Mouse (Mus musculus) cerebellum, adult 2 months (tissue): ENCODE data around the gene Rab5b. TPM values are rescaled to one million over a fixed set of nuclear protein-coding genes. Genes with fewer than 3 reads are reported as not detected.
"Not testable (repeated sequence)": the region's sequence is repeated elsewhere in the genome, so short reads cannot be mapped to it uniquely, and the experiment has no call there.

Experiments
- DNase-seq, 2 experiments: peaks; one replicate each; pipeline ENCODE4 v3.0.0; 2021
- H3K27ac ChIP-seq: fragments of 200-500 bp; 2 replicates; pipeline ENCODE4 v1.5.1; 2012; ENCODE audit warnings: low read length, control low read depth, inconsistent platforms; ENCODE audit not compliant: insufficient read depth
- H3K27me3 ChIP-seq: fragments of 200-500 bp; 2 replicates; pipeline ENCODE4 v1.6.1; 2012; ENCODE audit warnings: inconsistent platforms, mild to moderate bottlenecking, low read length, moderate library complexity; ENCODE audit not compliant: control insufficient read depth, insufficient read depth
- H3K4me1 ChIP-seq: fragments of 200-500 bp; 2 replicates; pipeline ENCODE4 v1.6.1; 2011; ENCODE audit warnings: low read length; ENCODE audit not compliant: control insufficient read depth, insufficient read depth
- H3K4me3 ChIP-seq: fragments of 200-500 bp; replicated peaks from 2 replicates; pipeline ENCODE3; 2011; ENCODE audit warnings: mild to moderate bottlenecking, low read depth, low read length, control low read depth; ENCODE audit not compliant: insufficient read depth
- CTCF ChIP-seq: fragments of 200-500 bp; IDR thresholded peaks from 2 replicates; pipeline ENCODE4 v1.5.1; 2011; ENCODE audit warnings: low read depth, mild to moderate bottlenecking, control low read depth, low read length, moderate library complexity, borderline replicate concordance; ENCODE audit not compliant: insufficient read depth
- POLR2A ChIP-seq: fragments of 200-500 bp; IDR thresholded peaks from 2 replicates; pipeline ENCODE4 v1.6.1; 2011; ENCODE audit warnings: low read length, control low read depth, borderline replicate concordance; ENCODE audit not compliant: insufficient read depth
- WGBS: fragments of 180-500 bp; shearing (Covaris S2); methylation state at CpG from one replicate; pipeline ENCODE4 v1.1.7; 2018; 5-methylcytosine and 5-hydroxymethylcytosine counted together
- polyA plus RNA-seq: library from polyadenylated mRNA; depleted of rRNA; stranded (reverse); fragments of >200 nt; gene quantifications from 2 replicates; pipeline ENCODE4 v1.2.3, GENCODE M21; 2012; rRNA removed

The Rab5b gene
- polyA plus RNA-seq, 1 experiment = 133 TPM

DNA sequence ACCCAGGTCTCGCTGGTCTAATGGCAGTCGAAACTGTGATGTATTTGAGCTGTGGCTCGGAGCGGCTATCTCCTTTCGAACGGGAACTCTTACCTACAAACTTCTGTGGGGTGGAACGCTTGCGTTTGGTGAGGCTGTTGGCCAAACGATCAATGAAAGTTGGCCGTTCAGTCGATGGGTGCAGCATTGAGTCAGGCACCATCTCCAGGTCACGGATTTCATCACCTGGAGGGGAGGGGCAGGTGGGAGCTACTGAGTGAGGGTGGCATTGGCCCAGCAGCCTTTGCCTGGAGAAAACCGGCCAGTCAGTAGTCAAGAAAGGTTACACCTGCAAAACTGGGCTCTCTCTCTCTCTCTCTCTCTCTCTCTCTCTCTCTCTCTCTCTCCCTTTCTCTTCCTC, 60.4 kb downstream of the Rab5b start:
- Histone ChIP-seq H3K4me1 (no peaks in the 10 kb centered on the region), H3K27me3 (no peaks in the 10 kb centered on the region), H3K27ac (no peak overlapping the region), H3K4me3 (no peak overlapping the region)
- WGBS = 95% methylated on average over 13 of the region's 13 CpGs
- no peak for DNase-seq
- no peak for TF ChIP-seq POLR2A
- TF ChIP-seq CTCF = no peak

DNA sequence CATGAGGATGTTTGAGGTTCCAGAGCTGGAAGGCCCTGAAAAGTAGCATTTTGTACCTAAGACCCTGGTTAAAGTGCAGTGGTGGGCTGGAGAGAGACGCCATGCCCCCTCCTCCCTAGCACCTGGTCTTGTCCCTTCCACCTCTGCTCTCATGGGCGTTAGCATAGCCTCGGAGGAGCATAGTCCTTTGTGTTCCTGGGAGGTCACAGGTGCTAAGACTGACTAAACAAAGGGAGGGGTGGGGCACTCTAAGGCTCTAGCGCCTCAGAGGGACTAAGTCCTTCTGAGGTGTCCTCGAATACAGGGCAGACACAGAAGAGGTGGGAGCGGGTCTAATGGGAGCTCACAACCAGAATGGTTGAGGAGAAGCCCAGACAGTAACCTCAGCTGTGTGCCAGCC, 64.5 kb downstream of the Rab5b start:
- DNase-seq = no peak
- no peak for TF ChIP-seq POLR2A
- TF ChIP-seq CTCF = no peak
- Histone ChIP-seq H3K27me3 (no peaks in the 10 kb centered on the region), H3K4me1 (no peaks in the 10 kb centered on the region), H3K4me3 (no peak overlapping the region), H3K27ac (no peak overlapping the region)
- 37% methylated on average over 6 of the region's 6 CpGs for WGBS

DNA sequence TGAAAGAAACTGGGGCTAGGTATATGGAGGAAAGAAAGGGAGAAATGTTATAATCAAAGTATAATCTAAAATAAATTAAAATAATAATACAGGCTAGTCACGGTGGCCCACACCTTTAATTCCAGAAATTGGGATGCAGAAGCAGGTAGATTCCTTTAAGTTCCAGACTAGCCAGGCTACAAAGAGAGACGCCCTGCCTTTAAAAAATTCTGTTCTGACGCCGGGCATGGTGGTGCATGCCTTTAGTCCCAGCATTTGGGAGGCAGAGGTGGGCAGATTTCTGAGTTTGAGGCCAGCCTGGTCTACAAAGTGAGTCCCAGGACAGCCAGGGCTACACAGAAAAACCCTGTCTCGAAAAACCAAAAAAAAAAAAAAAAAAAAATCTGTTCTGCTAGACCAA, 65.8 kb downstream of the Rab5b start:
- 81% methylated on average over 5 of the region's 5 CpGs for WGBS
- H3K4me3 ChIP-seq, DNase-seq, H3K27me3 ChIP-seq, H3K27ac ChIP-seq, H3K4me1 ChIP-seq: not testable (repeated sequence)

DNA sequence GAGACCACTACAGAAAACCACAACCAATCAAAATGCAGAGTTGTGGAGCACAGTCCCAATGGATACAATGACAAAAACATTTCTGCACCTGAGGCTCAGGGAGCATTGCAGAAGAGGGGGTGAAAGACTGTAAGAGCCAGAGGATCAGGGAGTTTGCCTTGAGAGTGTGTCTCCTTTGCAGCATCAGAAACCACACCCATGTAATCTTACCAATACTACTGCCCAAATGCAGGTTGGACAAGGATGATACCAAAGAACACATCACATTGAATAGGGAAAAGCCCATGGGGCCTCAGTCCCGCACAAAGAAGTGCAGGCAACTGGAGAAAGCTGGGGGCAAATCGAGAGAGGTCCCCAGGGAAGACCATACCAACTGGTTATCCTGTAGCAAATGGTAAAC, 66.3 kb downstream of the Rab5b start:
- H3K4me3 ChIP-seq = no peak overlapping the region
- H3K4me1 ChIP-seq = peaks cover 5% of the 10 kb centered on the region
- DNase-seq = no peak
- WGBS = 66% methylated on average over 2 of the region's 2 CpGs
- TF ChIP-seq POLR2A (no peak), CTCF (no peak)
- H3K27me3 ChIP-seq = no peaks in the 10 kb centered on the region
- no peak overlapping the region for H3K27ac ChIP-seq

DNA sequence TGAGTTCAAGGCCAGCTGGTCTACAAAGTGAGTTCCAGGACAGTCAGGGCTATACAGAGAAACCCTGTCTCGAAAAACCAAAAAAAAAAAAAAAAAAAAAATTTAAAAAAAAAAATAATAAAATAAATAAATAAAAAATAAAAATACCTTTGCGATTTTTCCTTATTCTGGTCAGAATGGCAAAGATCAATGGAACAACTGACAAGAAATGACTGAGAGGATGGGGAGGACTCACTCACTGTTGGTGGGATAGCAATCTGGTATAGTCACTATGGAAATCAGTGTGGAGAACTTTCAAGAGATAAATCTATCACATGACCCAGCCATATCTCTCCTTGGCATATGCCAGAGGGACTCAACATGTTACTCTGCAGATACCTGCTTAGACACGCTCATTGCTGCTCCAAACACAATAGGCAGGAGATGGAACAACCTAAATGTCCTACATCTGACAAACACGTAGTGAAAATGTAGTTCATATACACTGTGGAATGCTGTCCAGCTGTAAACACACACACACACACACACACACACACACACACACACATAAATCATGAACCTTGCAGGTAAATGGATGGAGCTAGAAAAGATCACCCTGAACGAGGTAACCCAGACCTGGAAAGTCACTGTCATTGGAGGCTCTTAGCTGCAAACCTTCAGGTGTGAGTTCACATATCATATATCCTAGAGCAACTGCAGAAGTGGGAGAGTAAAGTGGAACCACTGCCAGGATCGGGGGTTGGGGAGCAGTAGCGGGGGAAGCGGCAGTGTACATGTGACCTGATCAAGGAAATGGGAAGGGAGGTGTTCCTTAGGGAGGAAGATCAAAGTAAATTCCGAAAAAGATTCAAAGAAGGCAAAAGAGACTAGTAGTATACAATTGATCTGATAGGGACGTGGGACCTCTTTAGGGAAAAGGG, 68.4 kb downstream of the Rab5b start:
- Histone ChIP-seq H3K27me3 (no peaks in the 10 kb centered on the region), H3K27ac (no peak overlapping the region), H3K4me1 (peaks cover 5% of the 10 kb centered on the region), H3K4me3 (no peak overlapping the region)
- 91% methylated on average over 10 of the region's 10 CpGs for WGBS
- TF ChIP-seq POLR2A (no peak), CTCF (no peak)
- DNase-seq = no peak

Other genes with a start within 250 kb of the Rab5b start
- gene Smarcc2, start 237.0 kb downstream of the Rab5b start, polyA plus RNA-seq = 239 and 260 TPM in 2 replicates
- gene Myl6, start 202.1 kb downstream of the Rab5b start, polyA plus RNA-seq = 1,381 and 1,434 TPM in 2 replicates
- gene Myl6b, start 197.6 kb downstream of the Rab5b start, polyA plus RNA-seq = 28.9 and 36.1 TPM in 2 replicates
- gene Esyt1, start 170.4 kb downstream of the Rab5b start, polyA plus RNA-seq = 36.3 and 37.3 TPM in 2 replicates
- gene Zc3h10, start 148.5 kb downstream of the Rab5b start, polyA plus RNA-seq = 15.4 and 18.7 TPM in 2 replicates
- 1,271 and 1,490 TPM in 2 replicates for gene Rpl41, start 147.0 kb downstream of the Rab5b start, polyA plus RNA-seq
- 69.2 and 73.5 TPM in 2 replicates for gene Pa2g4, start 130.3 kb downstream of the Rab5b start, polyA plus RNA-seq
- 9.4 and 11.1 TPM in 2 replicates for gene Erbb3, start 106.6 kb downstream of the Rab5b start, polyA plus RNA-seq
- gene Rps26, start 69.5 kb downstream of the Rab5b start, polyA plus RNA-seq = 303 and 334 TPM in 2 replicates
- 8.5 and 9.6 TPM in 2 replicates for gene Ikzf4, start 50.3 kb downstream of the Rab5b start, polyA plus RNA-seq
- 15.6 and 17.9 TPM in 2 replicates for gene Suox, start 22.2 kb downstream of the Rab5b start, polyA plus RNA-seq
- gene Pmel, start 7.9 kb upstream of the Rab5b start, polyA plus RNA-seq = 1.00 and 1.5 TPM in 2 replicates
- 3.8 and 3.9 TPM in 2 replicates for gene Cdk2, start 8.8 kb upstream of the Rab5b start, polyA plus RNA-seq
- 16.0 and 17.1 TPM in 2 replicates for gene Dgka, start 48.6 kb upstream of the Rab5b start, polyA plus RNA-seq
- 37.2 and 39.7 TPM in 2 replicates for gene Pym1, start 51.6 kb upstream of the Rab5b start, polyA plus RNA-seq
- 0.61 and 0.70 TPM in 2 replicates for gene Mmp19, start 94.6 kb upstream of the Rab5b start, polyA plus RNA-seq
- 22.4 and 24.1 TPM in 2 replicates for gene Dnajc14, start 107.8 kb upstream of the Rab5b start, polyA plus RNA-seq
- gene Tmem198b, start 108.1 kb upstream of the Rab5b start, polyA plus RNA-seq = 26.4 and 26.6 TPM in 2 replicates
- 54.5 and 60.2 TPM in 2 replicates for gene Sarnp, start 121.1 kb upstream of the Rab5b start, polyA plus RNA-seq
- gene Ormdl2, start 125.4 kb upstream of the Rab5b start, polyA plus RNA-seq = 25.7 and 26.0 TPM in 2 replicates
- gene Gdf11, start 195.5 kb upstream of the Rab5b start, polyA plus RNA-seq = 13.6 and 14.8 TPM in 2 replicates
- gene Cd63, start 204.7 kb upstream of the Rab5b start, polyA plus RNA-seq = 108 and 110 TPM in 2 replicates
- 37.0 and 45.7 TPM in 2 replicates for gene Rdh5, start 226.6 kb upstream of the Rab5b start, polyA plus RNA-seq
- 350 and 357 TPM in 2 replicates for gene Bloc1s1, start 227.8 kb upstream of the Rab5b start, polyA plus RNA-seq
- 96.2 and 106 TPM in 2 replicates for gene Itga7, start 237.6 kb upstream of the Rab5b start, polyA plus RNA-seq